Mouse (Mus musculus): ENCODE results near the gene Macf1. TPM values are rescaled to one million over a fixed set of nuclear protein-coding genes. Genes with fewer than 3 reads are reported as not detected.

Macf1 gene
- total RNA-seq (2021), result 100 to 1,000 TPM; 122 to 138 TPM
- 29.1 and 37.6 TPM in 2 replicates for polyA plus RNA-seq (2012; rRNA removed)
- long read RNA-seq, partial matches to known transcripts, result 1 of 5 reads
- long read RNA-seq, other reads (novel, unspliced or antisense), result 4 of 5 reads

- no peak for DNase-seq
Measured at GRCm38 (mm10) chr4:123684260-123684659, at the start of gene Macf1. Macf1 (minus strand) TSS chr4:123684360.

DNA sequence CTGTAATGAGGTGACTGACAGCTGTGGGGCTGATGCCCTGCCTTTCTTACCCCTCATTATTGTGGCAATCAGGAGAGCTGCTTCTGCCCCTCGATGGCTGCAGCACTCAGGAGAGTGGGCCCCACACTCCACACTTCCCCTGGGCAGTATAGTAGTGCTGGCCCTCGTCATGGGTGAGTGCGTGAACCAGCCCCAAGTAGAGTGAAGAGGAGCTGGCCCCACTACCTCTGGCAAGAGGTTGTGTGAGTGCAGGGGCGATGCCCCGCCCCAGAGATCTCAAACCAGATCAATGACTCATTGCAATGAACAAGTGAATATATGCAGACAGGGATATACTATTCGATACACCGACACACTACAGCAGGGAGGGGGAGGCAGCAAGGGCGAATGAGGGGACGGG, 49.4 kb upstream of the Macf1 start:
- DNase-seq, result no peak

DNA sequence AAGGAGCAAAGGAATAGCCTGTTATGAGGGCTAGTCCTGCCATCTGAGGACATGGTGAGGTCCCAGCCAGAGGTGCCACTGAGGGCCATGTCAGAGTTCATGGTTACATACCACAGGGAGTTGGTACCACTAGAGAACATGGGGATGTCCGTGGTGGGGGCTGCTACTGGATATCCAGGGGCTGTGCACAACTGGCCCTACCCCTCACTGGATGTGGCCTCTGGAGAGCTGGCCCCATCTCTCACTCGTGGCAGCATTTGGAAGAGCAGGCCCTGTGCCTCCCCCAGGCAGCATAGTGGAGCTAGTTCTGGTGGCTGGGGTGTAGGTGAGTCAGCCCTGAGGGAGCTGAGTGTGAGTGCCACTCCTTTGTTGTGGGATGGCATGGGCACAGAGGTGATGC, 48.8 kb upstream of the Macf1 start:
- DNase-seq, result no peak

DNA sequence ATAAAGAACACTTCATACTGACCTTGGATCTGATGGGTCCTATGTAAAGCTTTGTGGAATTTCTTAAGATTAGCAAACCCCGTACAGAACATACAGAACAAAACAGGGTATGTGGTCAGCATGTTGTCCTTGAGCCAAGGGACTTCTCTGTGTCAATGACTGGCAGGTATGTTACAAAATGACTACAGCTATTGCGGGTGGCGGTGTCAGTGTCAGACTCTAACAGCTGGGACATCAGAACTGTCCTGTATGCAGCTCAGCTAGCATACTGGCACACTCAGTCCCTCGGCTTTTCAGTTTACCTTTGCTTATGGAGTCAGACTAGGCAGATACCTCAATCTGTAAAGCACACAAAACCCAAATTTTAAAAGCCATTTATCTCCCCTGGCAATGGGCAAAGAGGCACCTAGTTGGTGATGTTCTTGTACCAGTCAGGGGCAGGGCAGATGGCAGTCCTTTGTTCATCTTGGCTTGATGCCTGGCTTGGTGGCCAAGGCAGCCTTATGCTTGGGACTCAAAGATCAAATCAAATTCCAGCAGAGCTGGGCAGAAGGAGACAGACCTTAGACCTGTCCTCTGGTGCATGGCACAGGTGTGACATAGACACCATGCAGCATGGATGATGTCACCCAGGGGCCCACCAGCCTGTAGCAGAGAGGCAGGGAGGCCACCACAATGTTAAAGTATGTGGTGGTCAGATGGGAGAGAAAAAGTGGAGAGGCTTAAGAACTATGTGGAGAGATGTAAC, 48.2 kb upstream of the Macf1 start:
- DNase-seq, result no peak

- DNase-seq, result no peak
Measured at GRCm38 (mm10) chr4:123721761-123722160, 37.6 kb upstream of the Macf1 start.

- DNase-seq, result no peak
Measured at GRCm38 (mm10) chr4:123718434-123718780, 34.2 kb upstream of the Macf1 start.

DNA sequence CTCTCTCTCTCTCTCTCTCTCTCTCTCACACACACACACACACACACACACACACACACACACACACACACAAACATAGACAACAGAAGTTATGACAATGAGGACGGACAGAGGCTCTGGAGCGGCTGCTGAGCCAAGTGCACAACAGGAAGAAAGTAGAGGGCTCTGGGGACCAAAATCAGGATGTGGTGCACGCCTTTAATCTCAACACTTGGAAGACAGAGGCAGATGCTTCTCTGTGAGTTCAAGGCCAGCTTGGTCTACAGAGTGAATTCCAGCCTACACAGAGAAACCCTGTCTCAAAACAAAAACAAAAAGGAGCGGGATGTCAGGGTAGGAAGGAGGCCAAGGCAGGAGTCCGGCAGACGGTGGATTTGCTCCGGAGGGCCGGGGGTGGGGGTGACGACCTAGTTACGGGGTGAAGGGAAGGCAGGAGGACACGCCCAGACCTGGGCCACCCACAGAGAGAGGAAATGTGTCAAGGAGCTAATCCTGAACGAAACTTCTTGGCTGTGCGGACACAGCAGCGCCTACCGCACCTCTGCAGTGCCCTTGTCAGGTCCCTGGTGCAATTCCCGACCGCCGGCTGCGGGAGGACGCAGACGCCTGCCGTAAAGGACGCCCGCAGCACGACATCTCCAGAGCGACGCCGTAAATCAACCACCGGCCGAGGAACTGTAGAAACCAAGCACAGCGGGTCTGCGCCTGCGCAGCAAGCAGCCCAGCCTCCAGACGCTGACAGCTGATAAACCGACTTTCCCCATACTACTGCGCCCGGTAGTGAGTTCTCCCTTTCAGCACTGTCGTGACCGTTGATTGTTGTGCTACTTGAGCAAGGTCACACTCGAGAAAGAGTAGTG, 33.6 kb upstream of the Macf1 start, which contains the start of gene Ndufs5:
TSS of gene Ndufs5 (minus strand) at position 629 of the 860 bp plus-strand sequence.
- peak; percentile 97 for DNase-seq

DNA sequence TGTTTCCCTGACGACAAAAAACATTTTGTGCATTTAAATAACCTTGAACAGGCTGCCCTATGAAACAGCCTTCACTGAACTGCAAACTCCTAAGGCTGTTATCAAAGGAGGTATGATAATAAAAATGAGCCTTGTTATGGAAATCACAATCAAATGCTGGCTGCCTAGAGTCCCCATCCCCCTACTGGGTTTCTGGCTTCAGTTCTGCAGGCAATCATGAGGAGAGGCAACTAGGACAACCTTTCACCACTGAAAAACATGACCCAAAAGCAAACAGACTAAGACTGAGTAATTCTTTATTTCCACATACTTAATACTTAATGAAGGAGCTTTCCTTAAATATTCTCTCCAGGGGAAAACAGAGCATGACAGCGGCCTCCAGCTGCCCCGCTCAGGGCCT, 28.3 kb upstream of the Macf1 start:
- no peak for DNase-seq

DNA sequence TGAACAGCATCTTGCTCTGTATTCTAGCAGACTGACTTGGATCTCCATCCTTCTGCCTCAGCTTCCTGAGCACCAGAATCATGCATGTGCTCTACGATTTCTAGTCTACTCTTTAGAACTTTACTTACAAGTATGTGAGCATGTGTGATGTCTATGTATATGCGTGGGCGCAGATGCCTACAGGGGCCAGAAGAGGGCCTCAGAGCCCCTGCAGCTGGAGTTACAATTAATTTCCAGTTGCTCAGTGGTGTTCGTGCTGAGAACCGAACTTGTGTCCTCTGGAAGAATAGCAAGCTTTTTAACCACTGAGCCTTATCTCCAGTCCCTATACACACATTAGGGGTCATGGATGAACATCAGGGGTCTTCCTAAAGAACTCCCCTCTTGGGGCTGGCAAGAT, 23.2 kb upstream of the Macf1 start:
- no peak for DNase-seq

- no peak for DNase-seq
Measured at GRCm38 (mm10) chr4:123705340-123705739, 21.2 kb upstream of the Macf1 start.

DNA sequence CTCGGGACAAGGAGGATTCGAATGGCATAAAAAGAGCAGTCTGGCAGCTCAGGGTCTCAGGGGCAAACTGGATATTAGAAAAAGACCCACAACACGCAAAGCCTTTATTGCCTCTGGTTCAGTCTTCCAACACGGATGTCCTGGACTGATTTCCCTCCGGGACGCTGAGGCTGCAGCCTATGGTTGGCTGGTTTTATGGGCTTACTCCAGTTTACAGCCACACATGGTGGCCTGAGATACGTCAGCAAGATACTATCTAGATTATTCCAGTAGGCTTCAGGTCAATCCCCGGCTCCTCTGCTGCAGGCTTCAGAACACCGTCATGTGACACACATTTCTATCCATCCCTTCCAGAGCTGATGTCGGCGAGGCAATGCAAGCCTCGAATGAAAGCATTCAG, 9.2 kb upstream of the Macf1 start:
- no peak for DNase-seq

GRCm38 (mm10) chr4:123692071-123692470, 7.9 kb upstream of the Macf1 start:
- no peak for DNase-seq

DNA sequence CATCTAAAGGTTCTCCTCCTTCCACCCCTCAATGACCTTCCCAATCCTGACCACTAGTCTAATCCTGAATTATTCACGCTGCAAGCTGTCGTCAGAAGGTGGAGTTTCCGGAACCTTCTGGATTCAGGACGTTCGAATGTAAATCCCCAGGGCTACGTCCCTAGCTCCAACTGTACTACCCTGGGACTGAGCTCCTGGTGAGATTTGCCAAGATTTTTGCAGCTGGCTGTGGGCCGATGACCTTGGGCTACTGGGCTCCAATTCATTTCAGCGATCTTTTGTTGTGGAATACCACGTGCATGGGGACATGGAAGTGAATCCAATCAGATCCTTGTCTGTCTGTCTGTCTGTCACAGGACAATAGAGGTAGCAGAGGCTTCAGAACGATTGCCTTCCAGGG, 6.2 kb upstream of the Macf1 start:
- DNase-seq, result peak; percentile 80

GRCm38 (mm10) chr4:123687025-123687781, 3.0 kb upstream of the Macf1 start:
- peak; percentile 81 for DNase-seq

DNA sequence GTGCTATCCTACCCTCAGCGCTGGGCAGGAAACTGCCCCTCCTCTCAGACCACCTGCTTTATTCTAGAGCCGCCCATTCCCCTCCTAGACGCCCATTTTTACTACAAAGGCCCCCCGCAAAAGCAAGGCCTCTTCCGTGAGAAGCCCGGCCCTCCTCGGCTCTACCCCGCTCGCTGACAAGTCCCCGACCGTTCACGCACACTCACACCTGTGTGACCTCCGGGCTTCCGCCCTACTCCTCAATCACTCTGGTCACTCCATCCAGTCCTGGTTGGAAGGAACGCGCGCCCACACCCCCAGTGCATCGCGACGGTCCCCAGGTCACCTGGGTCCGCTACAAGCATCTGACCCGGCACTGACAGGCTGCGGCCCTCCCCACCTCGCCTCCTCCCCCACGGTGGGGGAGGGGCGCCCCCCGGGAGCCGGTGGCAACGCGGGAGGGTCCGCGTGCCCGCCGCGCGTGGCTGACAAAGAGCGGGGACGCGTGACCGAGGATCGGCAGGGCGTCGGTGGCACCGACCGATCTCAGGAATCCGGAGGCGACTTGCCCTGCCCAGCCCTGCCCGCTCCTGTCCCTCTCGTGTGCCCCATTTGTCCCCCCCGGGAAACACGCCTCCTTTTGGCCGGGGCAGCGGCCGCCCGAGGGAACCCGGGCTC, 2.3 kb upstream of the Macf1 start:
- DNase-seq, result peak; percentile 13

DNA sequence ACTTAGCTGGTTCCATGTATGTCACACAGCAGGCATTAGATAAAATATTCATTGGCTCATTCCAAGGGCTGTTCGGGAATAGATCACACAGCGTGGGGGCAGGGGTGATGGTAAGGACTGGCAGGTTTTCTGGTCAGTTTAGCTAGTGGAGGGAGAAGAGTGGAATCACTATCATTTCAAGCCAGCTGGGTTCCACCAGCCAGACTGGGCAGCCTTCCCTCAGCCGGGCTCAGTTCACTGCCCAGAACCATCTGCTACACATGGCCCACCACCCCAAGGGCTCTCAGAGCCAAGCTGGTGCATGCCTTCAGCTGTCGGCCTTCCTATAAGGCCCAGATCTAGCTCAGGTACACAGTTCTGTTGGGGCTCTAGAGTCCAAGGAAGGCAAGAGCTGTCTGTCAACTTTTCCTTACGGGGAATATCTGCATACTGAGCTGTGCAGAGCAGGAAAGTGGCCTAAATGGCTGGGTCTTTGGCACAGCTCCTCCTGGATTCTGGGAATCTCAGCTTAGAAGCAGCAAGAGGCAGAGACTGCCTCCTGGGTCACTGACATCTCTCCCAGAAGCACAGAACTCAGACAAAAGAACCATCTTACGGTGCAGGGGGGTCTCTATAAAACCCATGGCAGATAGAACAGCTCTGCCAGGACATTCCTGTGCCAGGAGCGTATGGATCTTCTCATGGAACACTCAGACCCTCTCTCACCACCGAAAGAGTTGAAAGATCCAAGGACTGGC, 1.5 kb upstream of the Macf1 start:
- DNase-seq, result no peak

DNA sequence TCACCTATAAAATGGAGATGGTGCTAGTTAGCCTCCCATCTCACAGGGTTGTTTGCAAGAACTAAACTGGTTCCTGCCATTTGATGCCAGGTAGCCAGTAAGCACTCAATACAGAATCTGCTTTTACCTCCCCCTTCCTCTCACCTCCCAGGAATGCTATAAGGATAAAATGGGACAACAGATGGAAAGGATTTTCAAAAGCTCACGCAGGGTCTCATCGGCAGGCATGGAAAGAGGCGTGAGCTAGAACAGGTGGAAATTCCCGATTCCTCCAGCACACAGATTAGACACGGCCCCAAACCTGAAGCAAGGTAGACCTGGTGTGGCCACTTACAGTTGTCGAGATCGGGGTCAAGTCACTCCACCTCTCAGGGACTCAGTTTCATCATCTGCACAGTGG, 886 bp upstream of the Macf1 start:
- no peak for DNase-seq

DNA sequence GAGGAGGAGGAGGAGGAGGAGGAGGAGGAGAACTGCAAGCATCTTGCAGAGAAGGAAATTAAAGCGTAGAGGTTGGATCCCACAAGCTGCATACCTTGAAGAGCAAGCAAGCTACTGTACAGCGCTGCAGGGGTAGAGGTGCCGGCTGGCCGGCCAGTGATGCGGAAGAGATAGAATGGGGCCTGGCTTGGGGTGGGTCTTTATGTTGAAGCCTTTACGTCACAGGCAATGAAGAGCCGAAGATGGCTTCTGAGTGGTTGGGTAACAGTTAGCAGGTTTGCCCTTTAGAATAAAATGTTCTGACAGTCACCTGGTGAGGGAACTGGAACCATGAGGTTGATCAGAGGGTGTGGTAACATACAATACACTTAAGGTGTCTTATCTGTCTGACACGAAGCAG, 1.9 kb downstream of the Macf1 start:
- no peak for DNase-seq

DNA sequence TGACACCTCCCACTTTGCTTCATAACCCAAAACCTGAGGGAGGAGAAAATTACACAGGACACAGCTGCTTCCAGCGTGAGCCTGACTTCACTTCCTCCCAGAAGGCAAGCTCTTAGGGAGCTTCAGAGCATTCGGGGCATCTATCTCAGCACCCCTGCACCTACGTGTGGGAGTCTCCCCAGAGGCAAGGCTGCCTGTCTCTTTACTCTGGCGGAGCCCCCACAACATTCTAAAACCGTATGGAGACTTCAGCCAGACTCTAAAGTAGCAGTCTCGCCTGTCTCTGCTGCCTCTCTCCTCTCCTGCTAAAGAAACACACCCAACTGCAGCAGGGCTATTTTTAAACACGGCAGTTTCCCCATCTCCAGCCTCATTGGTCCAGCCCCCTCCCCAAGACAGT, 3.2 kb downstream of the Macf1 start:
- no peak for DNase-seq

GRCm38 (mm10) chr4:123677060-123677804, 6.9 kb downstream of the Macf1 start:
- peak; percentile 44 for DNase-seq
